Mouse (Mus musculus): ENCODE data around the gene Rangap1. TPM values are rescaled to one million over a fixed set of nuclear protein-coding genes. Genes with fewer than 3 reads are reported as not detected.

Rangap1 gene
- polyA plus RNA-seq, 1 experiment from 2014 or later, result 134 TPM

GRCm38 (mm10) chr15:81676637-81677036 lies 68.7 kb downstream of the Rangap1 start:
- ATAC-seq (ENCODE audit: low FRiP score, low read depth), result no peak
- H3K4me1 ChIP-seq, result no peaks in the 10 kb centered on the region
- 86% methylated on average over 3 of the region's 3 CpGs for WGBS
- H3K27me3 ChIP-seq (replicated peaks), result no peaks in the 10 kb centered on the region
- H3K9me3 ChIP-seq, result no peaks in the 10 kb centered on the region
- no peak overlapping the region for H3K9ac ChIP-seq
- no peak overlapping the region for H3K4me3 ChIP-seq
- peaks cover 58% of the 10 kb centered on the region for H3K36me3 ChIP-seq
- H3K27ac ChIP-seq, result no peak overlapping the region
- no peak overlapping the region for H3K4me2 ChIP-seq (replicated peaks)

GRCm38 (mm10) chr15:81670231-81670640 lies 75.1 kb downstream of the Rangap1 start:
- H3K27ac ChIP-seq, result no peak overlapping the region
- H3K4me2 ChIP-seq (replicated peaks), result no peak overlapping the region
- H3K4me3 ChIP-seq, result no peak overlapping the region
- 82% methylated on average over 4 of the region's 4 CpGs for WGBS
- no peak overlapping the region for H3K9ac ChIP-seq
- H3K36me3 ChIP-seq, result peaks cover 51% of the 10 kb centered on the region
- no peaks in the 10 kb centered on the region for H3K27me3 ChIP-seq (replicated peaks)
- no peaks in the 10 kb centered on the region for H3K9me3 ChIP-seq
- 0 out of 2 replicates have a peak, but pooled peaks cover under 1% of the 10 kb centered on the region for H3K4me1 ChIP-seq
- ATAC-seq (ENCODE audit: low FRiP score, low read depth), result no peak

- H3K4me2 ChIP-seq (replicated peaks), result no peak overlapping the region
- no peaks in the 10 kb centered on the region for H3K9me3 ChIP-seq
- no peaks in the 10 kb centered on the region for H3K27me3 ChIP-seq (replicated peaks)
- no peak overlapping the region for H3K4me3 ChIP-seq
- H3K36me3 ChIP-seq, result peaks cover 38% of the 10 kb centered on the region
- H3K27ac ChIP-seq, result no peak overlapping the region
- 88% methylated on average over 10 of the region's 10 CpGs for WGBS
- peaks cover 10% of the 10 kb centered on the region for H3K4me1 ChIP-seq
- ATAC-seq (ENCODE audit: low FRiP score, low read depth), result no peak
- H3K9ac ChIP-seq, result no peak overlapping the region
These were observed 78.4 kb downstream of the Rangap1 start for GRCm38 (mm10) chr15:81666957-81667356.

GRCm38 (mm10) chr15:81663697-81664561 lies 81.4 kb downstream of the Rangap1 start, which contains the start of gene L3mbtl2:
TSS of gene L3mbtl2 (plus strand) at chr15:81663889.
- ATAC-seq (ENCODE audit: low FRiP score, low read depth), result peak; percentile 99
- Histone ChIP-seq H3K9ac (peak within 1 kb of the TSS; percentile 58), H3K9me3 (no peaks in the 10 kb centered on the region), H3K36me3 (peaks cover 20% of the 10 kb centered on the region), H3K4me3 (peak within 1 kb of the TSS; percentile 80), H3K27ac (no peak within 1 kb of the TSS), H3K27me3 (replicated peaks) (no peaks in the 10 kb centered on the region), H3K4me2 (replicated peaks) (peak within 1 kb of the TSS; percentile 85), H3K4me1 (peaks cover 10% of the 10 kb centered on the region)
- WGBS, result 1% methylated on average over 55 of the region's 55 CpGs

- H3K4me3 ChIP-seq, result no peak overlapping the region
- ATAC-seq (ENCODE audit: low FRiP score, low read depth), result peak; percentile 27
- no peak overlapping the region for H3K9ac ChIP-seq
- 68% methylated on average over 10 of the region's 10 CpGs for WGBS
- no peak overlapping the region for H3K27ac ChIP-seq
- no peaks in the 10 kb centered on the region for H3K27me3 ChIP-seq (replicated peaks)
- H3K36me3 ChIP-seq, result peaks cover 14% of the 10 kb centered on the region
- H3K9me3 ChIP-seq, result no peaks in the 10 kb centered on the region
- peaks cover 10% of the 10 kb centered on the region for H3K4me1 ChIP-seq
- peak overlapping the region; percentile 85 for H3K4me2 ChIP-seq (replicated peaks)
These were observed 82.0 kb downstream of the Rangap1 start for GRCm38 (mm10) chr15:81663281-81663680.

GRCm38 (mm10) chr15:81661701-81662100 lies 83.6 kb downstream of the Rangap1 start:
- Histone ChIP-seq H3K4me1 (peaks cover 10% of the 10 kb centered on the region), H3K27ac (no peak overlapping the region), H3K9ac (no peak overlapping the region), H3K9me3 (no peaks in the 10 kb centered on the region), H3K4me3 (no peak overlapping the region), H3K27me3 (replicated peaks) (no peaks in the 10 kb centered on the region), H3K36me3 (no peaks in the 10 kb centered on the region), H3K4me2 (replicated peaks) (no peak overlapping the region)
- WGBS, result 91% methylated on average over 2 of the region's 2 CpGs
- no peak for ATAC-seq (ENCODE audit: low FRiP score, low read depth)

Other genes starting within 250 kb of the Rangap1 start
- gene Ep300, start 160.2 kb downstream of the Rangap1 start, polyA plus RNA-seq (2016; fragmentation: Nextera tagmentation; extraction: Ambion mirVana), result 23.8 and 30.7 TPM in 2 replicates
- 27.8 and 28.5 TPM in 2 replicates for gene L3mbtl2, start 81.6 kb downstream of the Rangap1 start, polyA plus RNA-seq (2016; fragmentation: Nextera tagmentation; extraction: Ambion mirVana)
- gene Chadl, start 48.2 kb downstream of the Rangap1 start, polyA plus RNA-seq (2016; fragmentation: Nextera tagmentation; extraction: Ambion mirVana), result 5.9 and 6.4 TPM in 2 replicates
- gene Zc3h7b, start 473 bp downstream of the Rangap1 start, polyA plus RNA-seq (2016; fragmentation: Nextera tagmentation; extraction: Ambion mirVana), result 40.3 and 48.3 TPM in 2 replicates
- gene Tef, start 56.9 kb upstream of the Rangap1 start, polyA plus RNA-seq (2016; fragmentation: Nextera tagmentation; extraction: Ambion mirVana), result 23.2 and 24.9 TPM in 2 replicates
- 21.6 and 21.7 TPM in 2 replicates for gene Tob2, start 113.3 kb upstream of the Rangap1 start, polyA plus RNA-seq (2016; fragmentation: Nextera tagmentation; extraction: Ambion mirVana)
- gene Phf5a, start 126.4 kb upstream of the Rangap1 start, polyA plus RNA-seq (2016; fragmentation: Nextera tagmentation; extraction: Ambion mirVana), result 123 and 126 TPM in 2 replicates
- gene Aco2, start 126.8 kb upstream of the Rangap1 start, polyA plus RNA-seq (2016; fragmentation: Nextera tagmentation; extraction: Ambion mirVana), result 213 TPM in 2 replicates
- gene Polr3h, start 180.7 kb upstream of the Rangap1 start, polyA plus RNA-seq (2016; fragmentation: Nextera tagmentation; extraction: Ambion mirVana), result 61.8 and 73.1 TPM in 2 replicates
- gene Csdc2, start 191.2 kb upstream of the Rangap1 start, polyA plus RNA-seq (2016; fragmentation: Nextera tagmentation; extraction: Ambion mirVana), result 60.8 and 64.8 TPM in 2 replicates
- gene Pmm1, start 215.4 kb upstream of the Rangap1 start, polyA plus RNA-seq (2016; fragmentation: Nextera tagmentation; extraction: Ambion mirVana), result 40.1 and 42.0 TPM in 2 replicates
- not detected in 2 replicates for gene 1700029P11Rik, start 235.0 kb upstream of the Rangap1 start, polyA plus RNA-seq (2016; fragmentation: Nextera tagmentation; extraction: Ambion mirVana)
- gene Xrcc6, start 242.3 kb upstream of the Rangap1 start, polyA plus RNA-seq (2016; fragmentation: Nextera tagmentation; extraction: Ambion mirVana), result 52.6 and 53.4 TPM in 2 replicates

Measured in neural tube, embryonic 12.5 days (tissue).